Mouse (Mus musculus) c-Kit-negative CD71-positive TER-119-positive erythroid progenitor cells, embryonic 14.5 days (primary cell): Measurements from ENCODE around the gene Zfp148.

ENCODE experiments used
- DNase-seq: peaks from one replicate; pipeline ENCODE4 v3.0.0-alpha.2; 2013; ENCODE audit warnings: low read depth, low spot score

Zfp148 gene

DNA sequence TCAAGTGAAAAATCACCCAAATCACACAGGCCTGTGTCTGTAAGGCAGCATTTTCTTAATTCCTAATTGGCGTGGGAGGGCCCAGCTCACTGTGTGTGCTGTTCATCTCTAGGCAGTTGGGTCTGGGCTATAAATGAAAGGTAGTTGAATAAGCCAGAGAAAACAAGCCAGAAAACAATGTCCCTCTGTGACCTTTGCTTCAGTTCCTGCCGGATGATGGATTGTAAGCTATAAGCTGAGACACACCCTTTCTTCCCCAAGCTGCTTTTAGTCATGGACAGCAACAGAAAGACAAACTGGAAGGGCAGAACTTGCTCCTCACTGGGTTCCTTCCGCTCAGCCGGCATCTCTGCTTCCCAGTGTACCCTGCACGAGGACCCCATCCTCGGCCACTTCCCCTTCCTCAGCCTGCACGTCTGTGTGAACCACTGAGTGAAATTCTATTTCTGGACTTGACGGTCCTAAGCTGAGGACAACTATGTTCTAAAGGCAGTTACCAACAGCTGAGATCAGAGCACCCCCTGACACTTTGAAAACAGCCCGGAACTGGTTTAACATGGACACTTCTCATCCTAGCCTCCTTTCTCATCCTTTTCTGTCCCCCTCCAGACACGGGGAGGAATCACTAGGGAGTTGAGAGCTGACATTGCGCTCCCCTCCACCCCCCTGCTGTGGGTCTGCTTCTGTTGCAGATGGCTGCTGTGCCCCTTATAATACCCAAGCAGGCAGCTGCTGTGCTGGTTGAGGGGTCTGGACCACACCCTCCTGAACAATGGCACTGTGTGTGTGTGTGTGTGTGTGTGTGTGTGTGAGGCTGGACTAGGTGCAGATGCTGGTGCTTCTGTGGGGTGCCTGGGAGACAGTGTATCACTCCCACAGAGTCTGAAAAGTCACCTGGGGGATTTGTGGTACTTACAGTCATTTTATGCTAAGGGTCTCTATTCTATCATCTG, 149.1 kb downstream of the Zfp148 start:
- no peak for DNase-seq

DNA sequence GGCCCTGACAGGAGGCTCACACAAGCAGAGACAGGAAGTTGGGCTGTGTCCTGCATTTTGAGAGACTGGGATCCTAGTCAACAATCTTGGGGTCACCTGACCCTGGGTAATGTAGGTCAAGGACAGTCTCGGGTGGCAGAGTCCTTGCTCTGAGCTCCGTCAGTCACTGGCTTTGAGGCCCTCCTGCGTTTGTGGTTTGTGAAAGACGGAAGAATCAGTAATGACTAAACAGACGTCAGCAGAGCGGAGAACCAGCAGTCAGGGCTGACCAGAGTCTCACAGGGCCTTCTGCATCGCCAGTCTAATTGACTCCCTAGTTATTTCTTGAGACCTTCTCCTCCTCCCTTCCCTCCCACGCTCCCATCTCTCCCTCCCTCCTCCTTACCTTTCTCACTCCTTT, 150.5 kb downstream of the Zfp148 start:
- DNase-seq = no peak

DNA sequence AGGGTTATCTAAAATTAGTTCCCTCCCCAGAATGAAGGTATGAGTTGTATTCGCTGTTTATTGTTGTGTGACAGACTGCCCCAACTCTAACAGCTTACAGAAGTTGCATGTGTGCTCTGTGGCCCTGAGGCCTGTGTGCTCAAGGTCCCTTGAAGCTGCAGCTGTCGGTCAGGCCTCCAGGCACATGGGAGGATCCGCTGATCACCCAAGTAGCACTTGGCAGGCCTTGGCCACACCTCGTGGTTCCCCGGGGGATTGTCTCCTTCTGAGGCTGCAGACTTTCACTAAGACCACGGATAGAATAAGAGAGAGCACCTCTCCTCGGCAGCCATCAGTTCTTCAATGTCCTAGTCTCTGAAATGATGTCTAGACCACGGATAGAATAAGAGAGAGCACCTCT, 155.8 kb downstream of the Zfp148 start:
- no peak for DNase-seq

DNA sequence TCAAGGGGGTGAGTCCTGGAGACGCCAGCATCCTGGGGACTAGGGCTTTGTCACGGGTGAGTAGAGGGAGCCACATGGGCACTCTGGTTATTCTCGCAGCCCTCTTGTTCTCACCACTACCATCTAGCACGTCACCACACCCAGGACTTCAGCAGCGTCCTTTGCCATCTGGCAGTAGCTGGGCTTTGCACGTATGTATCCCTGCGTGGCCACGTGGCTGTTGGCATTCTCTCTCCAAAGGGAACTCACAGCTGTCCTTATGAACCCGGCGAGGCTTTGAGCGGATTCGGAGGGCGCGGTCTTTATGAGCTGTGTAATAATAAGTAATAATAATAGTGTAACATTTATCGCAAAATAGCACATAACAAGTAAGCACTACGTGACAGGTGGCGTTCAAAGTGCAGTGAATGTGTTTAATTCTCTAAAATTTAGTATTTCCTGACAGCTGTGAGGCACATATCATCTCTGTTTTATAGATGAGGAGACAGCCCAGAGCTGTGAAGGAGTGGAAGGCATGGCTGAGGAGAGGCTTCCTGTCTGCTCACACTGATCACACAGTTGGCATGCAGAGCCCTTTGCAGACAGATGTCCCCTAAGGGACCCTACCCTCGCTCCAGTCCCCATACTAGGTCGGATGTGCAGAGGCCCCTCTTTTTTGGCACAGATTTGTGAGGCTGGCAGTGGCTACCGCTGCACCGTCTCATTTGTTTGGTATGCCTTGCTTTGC, 157.0 kb downstream of the Zfp148 start:
- no peak for DNase-seq

DNA sequence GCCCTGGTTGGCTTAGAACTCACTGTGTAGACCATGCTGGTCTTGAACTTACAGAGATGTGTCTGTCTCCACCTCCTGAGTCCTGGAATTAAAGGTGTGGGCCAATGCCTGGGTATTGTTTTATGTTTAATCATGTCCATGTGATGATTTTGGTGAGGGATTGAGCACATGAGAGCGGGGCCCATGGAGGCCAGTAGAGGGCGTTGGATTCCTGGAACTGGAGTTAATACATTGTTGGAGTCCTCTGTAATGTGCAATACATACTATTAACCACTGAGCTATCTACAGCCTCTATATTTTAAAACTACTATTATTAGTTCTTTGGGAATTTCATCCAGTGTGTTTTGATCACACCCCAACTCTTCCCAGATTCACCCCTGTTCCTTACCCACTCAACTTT, 163.7 kb downstream of the Zfp148 start:
- DNase-seq = no peak

DNA sequence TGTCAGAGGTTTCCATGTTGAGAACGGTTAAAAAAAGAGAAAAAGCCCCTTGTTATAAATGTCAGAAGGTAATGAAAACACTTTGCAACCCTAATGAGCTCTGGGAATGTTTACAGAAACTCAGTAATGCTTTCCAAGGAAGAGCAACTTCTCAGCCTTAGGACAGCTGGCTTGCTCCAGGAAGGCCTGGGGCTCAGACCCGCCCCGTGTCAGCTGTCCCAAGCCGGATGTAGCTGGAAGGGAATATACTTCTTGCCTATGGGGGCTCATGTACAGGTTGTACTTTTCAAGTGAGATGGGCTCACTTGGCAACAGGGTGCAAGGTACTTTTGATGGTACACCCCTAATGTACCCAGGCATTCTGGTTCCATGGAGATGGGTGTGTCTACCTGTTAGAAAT, 164.9 kb downstream of the Zfp148 start:
- DNase-seq = no peak

DNA sequence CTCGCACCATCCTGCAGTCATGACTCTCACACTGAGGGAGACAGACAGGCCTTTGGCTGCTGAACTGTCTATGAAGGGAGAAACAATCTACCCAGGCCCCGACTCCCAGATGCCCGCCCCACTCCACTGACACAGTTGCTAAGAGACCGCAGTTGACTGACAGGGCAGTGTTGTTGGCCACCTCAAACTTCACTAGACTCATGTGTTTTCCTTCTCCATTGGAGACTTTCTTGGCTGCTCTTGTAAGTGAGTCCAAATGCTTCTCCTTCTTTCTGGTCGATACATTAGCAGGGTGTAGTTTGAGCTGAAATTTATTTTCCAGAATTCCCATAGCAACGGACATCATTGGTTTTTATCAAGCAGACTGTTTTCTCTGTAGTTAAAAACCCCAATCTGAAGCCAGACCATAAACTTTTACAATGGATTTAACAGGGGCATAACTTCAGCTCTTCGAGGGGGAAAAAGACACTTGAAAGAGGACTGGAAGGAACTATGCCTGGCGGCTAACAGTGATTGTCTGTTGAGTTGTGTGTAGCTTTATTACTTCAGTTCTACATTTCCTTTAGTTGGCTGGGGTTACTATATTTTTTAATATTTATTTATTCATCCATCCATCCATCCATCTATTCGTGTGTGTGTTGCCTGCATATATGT, 173.2 kb downstream of the Zfp148 start:
- DNase-seq = no peak
